In genomic region chr5:151368395-151369190, GRCm38 (mm10) we compare ENCODE assay signal across 8 mouse cellular contexts. TPM values are rescaled to one million over a fixed set of nuclear protein-coding genes. Genes with fewer than 3 reads are reported as not detected.
DNase-seq lines count a peak whose midpoint lies in the region; ATAC-seq and TF ChIP-seq lines count a peak whose summit lies in the region.

No protein-coding gene starts in this region.

- peak overlapping the region; percentile 59 for H3K9ac ChIP-seq in lung, postnatal 0 days (replicated peaks; ENCODE audit: low read depth)

- peak; percentile 98 for TF ChIP-seq CTCF in lung, postnatal 0 days (IDR thresholded peaks at IDR 0.05)

- ATAC-seq in lung, postnatal 0 days: peak; percentile 98

- peaks cover 16% of the 10 kb centered on the region for H3K4me1 ChIP-seq in hindbrain, embryonic 10.5 days (replicated peaks)
- H3K4me1 ChIP-seq in lung, postnatal 0 days (ENCODE audit: insufficient read depth, low read depth, low read length): peaks cover 4% of the 10 kb centered on the region; the same call in 1 of the 2 replicates

- peak; percentile 98 for DNase-seq in MEL-GATA-1-ER (ENCODE audit: extremely low read depth, low read depth)
- DNase-seq in cerebellum, adult 8-10 months: peak; percentile 99
- DNase-seq in forelimb bud, embryonic 11.5 days (ENCODE audit: low read depth, low spot score): peak; percentile 99
- DNase-seq in hindbrain, embryonic 10.5 days (ENCODE audit: low spot score): peak; percentile 100
- peak; percentile 100 for DNase-seq in layer of hippocampus, adult 9-11 months
- DNase-seq in lung, postnatal 0 days (ENCODE audit: low spot score): peak; percentile 99
- DNase-seq in ovary, postnatal 14 days (ENCODE audit: low spot score): peak; percentile 99
- peak; percentile 99 for DNase-seq in thymus, postnatal 14 days

- H3K4me2 ChIP-seq in lung, postnatal 0 days (replicated peaks; ENCODE audit: low read depth, low read length): peak overlapping the region; percentile 65

- H3K9me3 ChIP-seq in hindbrain, embryonic 10.5 days: no peaks in the 10 kb centered on the region
- H3K9me3 ChIP-seq in lung, postnatal 0 days (ENCODE audit: low read length): no peaks in the 10 kb centered on the region

- TF ChIP-seq EP300 in lung, postnatal 0 days (IDR thresholded peaks at IDR 0.05): no peak; the same call in none of the 2 replicates

- H3K27ac ChIP-seq in hindbrain, embryonic 10.5 days: peak overlapping the region; percentile 95
- H3K27ac ChIP-seq in lung, postnatal 0 days (ENCODE audit: low read length): peak overlapping the region; percentile 97

- no peaks in the 10 kb centered on the region for H3K36me3 ChIP-seq in hindbrain, embryonic 10.5 days
- no peaks in the 10 kb centered on the region for H3K36me3 ChIP-seq in lung, postnatal 0 days (ENCODE audit: insufficient read depth, low read length)

- WGBS in hindbrain, embryonic 10.5 days: under 1% methylated on average over 75 of the region's 75 CpGs
- WGBS in lung, postnatal 0 days: 2% methylated on average over 68 of the region's 75 CpGs

- peak overlapping the region; percentile 59 for H3K4me3 ChIP-seq in hindbrain, embryonic 10.5 days
- peak overlapping the region; percentile 56 for H3K4me3 ChIP-seq in lung, postnatal 0 days (ENCODE audit: low read depth, low read length)

- no peaks in the 10 kb centered on the region for H3K27me3 ChIP-seq in hindbrain, embryonic 10.5 days (ENCODE audit: insufficient read depth, poor library complexity, severe bottlenecking)
- no peaks in the 10 kb centered on the region for H3K27me3 ChIP-seq in lung, postnatal 0 days (replicated peaks; ENCODE audit: insufficient read depth, low read length)

RNA-seq across cellular contexts. Expression of gene Gm42906, which starts 59.4 kb away (rescaled TPM):
- not detected in 2 replicates for polyA plus RNA-seq in hindbrain, embryonic 10.5 days (2016; fragmentation: Nextera tagmentation; extraction: Ambion mirVana)
- polyA plus RNA-seq in lung, postnatal 0 days (2015; fragmentation: Nextera tagmentation; extraction: Ambion mirVana): 0.66 TPM in 1 of 2 replicates, not detected in the other

Comparison
In these comparisons a context has a peak if more than half of its experiments do, and no peak if none do; other contexts are left out.
1. Peak in every context shown above with its lines: DNase-seq, ATAC-seq, H3K4me3 ChIP-seq and H3K27ac ChIP-seq.